Mouse (Mus musculus) 3T3-L1 (cell line): ENCODE results near the gene Mcm2.
A peak's percentile ranks its signal among the peaks of the same experiment; 100 is the strongest.

Experiments used
- DNase-seq: peaks from one replicate; pipeline ENCODE4 v3.0.0-alpha.2; 2015; ENCODE audit warnings: low read depth, low spot score

Gene Mcm2

GRCm38 (mm10) chr6:88890832-88891231 is 7.7 kb downstream of the Mcm2 start:
- DNase-seq, result no peak

GRCm38 (mm10) chr6:88889410-88890042 is 9.1 kb downstream of the Mcm2 start:
- DNase-seq, result no peak

GRCm38 (mm10) chr6:88886417-88886967 is 12.1 kb downstream of the Mcm2 start:
- no peak for DNase-seq

GRCm38 (mm10) chr6:88885644-88886416 is 12.8 kb downstream of the Mcm2 start:
- no peak for DNase-seq

- DNase-seq, result no peak
Observed at GRCm38 (mm10) chr6:88884690-88885089, 13.9 kb downstream of the Mcm2 start.

GRCm38 (mm10) chr6:88884195-88884594 is 14.4 kb downstream of the Mcm2 start:
- DNase-seq, result no peak

GRCm38 (mm10) chr6:88881334-88881733 is 17.2 kb downstream of the Mcm2 start:
- no peak for DNase-seq

GRCm38 (mm10) chr6:88879471-88879870 is 19.1 kb downstream of the Mcm2 start:
- peak; percentile 30 for DNase-seq

- no peak for DNase-seq
Observed at GRCm38 (mm10) chr6:88874868-88875508, 23.6 kb downstream of the Mcm2 start, which contains the start of gene Podxl2. TSS of gene Podxl2 (minus strand) at chr6:88875044.

- no peak for DNase-seq
Observed at GRCm38 (mm10) chr6:88873965-88874867, 24.4 kb downstream of the Mcm2 start.

- DNase-seq, result no peak
Observed at GRCm38 (mm10) chr6:88872811-88873210, 25.8 kb downstream of the Mcm2 start.

- no peak for DNase-seq
Observed at GRCm38 (mm10) chr6:88871546-88871945, 27.0 kb downstream of the Mcm2 start.

GRCm38 (mm10) chr6:88870594-88870993 is 28.0 kb downstream of the Mcm2 start:
- DNase-seq, result peak; percentile 30

- peak; percentile 96 for DNase-seq
Observed at GRCm38 (mm10) chr6:88869459-88869858, 29.1 kb downstream of the Mcm2 start.

GRCm38 (mm10) chr6:88865704-88866103 is 32.9 kb downstream of the Mcm2 start:
- DNase-seq, result no peak

GRCm38 (mm10) chr6:88860914-88861313 is 37.7 kb downstream of the Mcm2 start:
- DNase-seq, result peak; percentile 93

GRCm38 (mm10) chr6:88858341-88858740 is 40.2 kb downstream of the Mcm2 start:
- no peak for DNase-seq

GRCm38 (mm10) chr6:88857830-88858229 is 40.8 kb downstream of the Mcm2 start:
- DNase-seq, result no peak

- DNase-seq, result no peak
Observed at GRCm38 (mm10) chr6:88857249-88857648, 41.3 kb downstream of the Mcm2 start.

GRCm38 (mm10) chr6:88855636-88856035 is 42.9 kb downstream of the Mcm2 start:
- peak; percentile 90 for DNase-seq

GRCm38 (mm10) chr6:88854509-88854908 is 44.1 kb downstream of the Mcm2 start:
- DNase-seq, result no peak
